Mouse (Mus musculus) megakaryocyte, embryonic 14.5 days (primary cell): ENCODE data around the gene Zfp423.

Experiments used
- FLI1 ChIP-seq: IDR thresholded peaks from 2 replicates; pipeline ENCODE4 v1.6.1; 2012; ENCODE audit warnings: low read length, inconsistent platforms, mixed read lengths
- GATA1 ChIP-seq: IDR thresholded peaks from 3 replicates; pipeline ENCODE4 v1.6.1; 2012; ENCODE audit warnings: mixed read lengths, low read length, inconsistent platforms, borderline replicate concordance

GRCm38 (mm10) chr8:87875452-87875851 lies 83.9 kb downstream of the Zfp423 start:
- TF ChIP-seq GATA1 (no peak), FLI1 (no peak)
